Mouse (Mus musculus) induced T-regulatory cell, adult 2 months (primary cell): ENCODE measurements at regions not wholly inside any gene's neighbourhood (a gene's known extent, or its start where the extent isn't known, plus 50 kb on each side); places are given as distances from the start of the nearest gene placed in this dataset.

Source experiments
- DNase-seq: peaks from one replicate; pipeline ENCODE4 v3.0.0-alpha.2; 2012; ENCODE audit warnings: low read depth

DNA sequence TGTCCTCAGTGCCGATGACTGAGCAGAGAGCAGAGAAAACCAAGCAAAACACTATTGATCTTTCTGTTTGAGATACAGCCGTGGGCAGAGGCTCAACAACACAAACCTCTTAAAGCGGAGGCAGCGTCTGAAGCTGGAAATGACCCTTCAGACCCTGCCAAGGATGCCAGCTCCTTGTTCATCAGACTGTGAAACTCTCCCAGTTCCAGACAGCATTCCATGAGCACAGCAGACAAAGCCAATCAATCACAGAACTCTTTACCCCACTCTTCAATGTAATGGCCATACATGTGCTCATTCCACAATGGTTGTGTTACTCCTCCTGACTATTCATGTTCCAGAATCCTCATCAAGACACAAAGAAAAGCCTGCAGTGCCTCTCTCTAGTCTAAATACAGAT lies 73.5 kb downstream of the Tmem114 start:
- no peak for DNase-seq

DNA sequence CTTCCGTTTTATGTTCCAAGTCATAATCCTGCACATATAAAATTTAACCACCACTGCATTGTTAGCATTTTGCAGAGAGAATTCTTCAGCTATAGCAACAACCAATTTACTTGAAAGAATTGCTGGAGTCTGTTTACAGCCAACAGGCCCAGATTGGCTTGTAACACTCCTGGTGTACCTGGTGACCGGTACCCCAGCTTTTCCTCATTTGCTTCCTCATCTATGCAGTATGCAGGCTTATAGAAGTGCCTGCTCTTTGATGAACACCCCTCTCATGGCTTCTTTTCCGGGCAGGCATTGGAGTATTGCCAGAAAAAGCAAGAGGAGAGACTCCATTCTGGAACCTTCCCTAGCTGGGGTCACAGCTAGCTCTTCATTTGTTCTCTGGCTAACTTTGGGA lies 75.8 kb downstream of the Tmem114 start:
- DNase-seq = no peak

DNA sequence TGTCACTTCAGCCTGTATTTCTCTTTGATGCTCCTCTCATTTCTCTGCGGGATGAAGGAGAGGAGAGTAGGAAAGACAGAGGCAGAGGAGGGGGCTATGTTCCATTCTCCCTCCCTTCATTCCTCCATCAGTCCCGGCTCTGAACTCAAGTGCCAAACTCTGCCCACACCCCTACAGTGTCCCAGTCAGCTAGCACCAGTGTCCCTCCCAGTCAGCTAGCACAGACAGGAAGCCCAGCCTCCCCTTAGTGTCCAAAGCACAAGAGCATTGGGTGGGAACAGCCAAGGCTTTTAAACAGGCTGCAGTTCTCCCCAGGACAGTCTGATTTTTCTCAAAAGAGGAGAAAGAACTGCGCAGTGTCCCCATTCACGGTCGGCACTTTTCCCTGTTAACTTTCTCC lies 76.3 kb downstream of the Tmem114 start:
- no peak for DNase-seq

DNA sequence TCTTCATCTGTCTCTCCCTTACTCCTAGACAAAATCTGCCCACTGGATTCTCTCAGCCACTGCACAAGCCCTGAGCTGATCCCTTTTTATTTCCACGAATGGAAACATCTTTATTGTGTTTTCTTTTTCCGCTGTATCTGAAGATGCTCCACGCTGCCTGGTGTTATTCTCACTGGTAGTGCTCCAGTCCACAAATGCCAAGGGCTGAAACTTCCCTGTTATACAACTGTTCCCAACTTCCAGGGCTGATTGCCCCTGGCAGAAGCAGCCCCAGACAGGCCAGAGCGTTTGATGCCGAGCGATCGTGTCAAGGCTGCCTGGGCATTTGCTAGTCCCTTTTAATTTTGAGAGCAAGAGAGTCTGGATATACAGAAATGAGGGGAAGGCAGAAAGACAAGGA lies 79.7 kb downstream of the Tmem114 start:
- DNase-seq = no peak

DNA sequence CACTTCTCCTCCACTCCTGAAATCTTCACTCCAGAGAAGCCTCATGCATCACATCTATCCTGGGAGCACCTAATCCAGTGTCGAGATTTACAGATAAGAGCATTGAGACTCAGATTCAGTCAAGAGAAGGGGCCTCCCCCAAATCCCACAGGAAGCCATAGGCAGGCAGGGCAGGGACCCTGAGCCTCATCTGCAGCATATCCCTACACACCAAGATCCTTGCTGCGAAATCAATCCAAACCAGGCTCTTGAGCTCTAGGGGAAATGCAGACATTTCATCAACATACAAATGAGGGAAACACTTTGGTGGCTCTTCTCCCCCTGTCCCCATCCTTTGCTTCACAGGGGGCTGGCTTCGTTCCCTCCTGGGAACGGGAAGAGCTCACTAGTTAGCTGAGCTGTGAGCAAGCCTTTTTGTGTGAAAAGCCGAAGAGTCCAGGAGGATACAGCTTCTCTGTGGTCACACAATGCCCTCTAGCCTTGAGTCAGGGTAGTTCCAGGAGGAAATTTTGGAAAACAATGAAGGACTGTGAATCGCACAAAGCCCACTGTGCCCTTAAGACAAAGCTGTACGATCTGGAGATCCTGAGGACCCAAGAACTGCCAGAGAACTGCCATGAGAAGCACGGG lies 91.7 kb downstream of the Tmem114 start:
- no peak for DNase-seq

DNA sequence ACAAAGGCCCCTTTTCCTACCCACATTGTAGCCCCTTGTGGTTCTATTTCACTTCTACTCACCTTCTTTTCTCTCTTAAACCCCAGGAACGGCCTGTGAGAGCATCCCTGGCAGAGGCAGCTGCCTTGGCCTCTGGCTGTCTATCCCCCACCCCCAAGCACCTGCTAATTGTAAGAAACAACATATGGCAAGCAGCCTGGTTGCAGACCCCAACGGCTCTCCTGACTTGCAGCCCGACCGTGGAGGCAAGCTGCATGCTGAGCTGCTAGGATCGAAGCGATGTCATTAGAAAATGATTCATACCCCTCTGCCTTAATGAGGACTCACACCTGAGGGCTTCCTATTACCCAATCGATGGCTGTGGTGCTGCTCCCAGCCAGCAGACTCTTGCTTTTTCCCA lies 112.9 kb downstream of the Tmem114 start:
- DNase-seq = no peak

DNA sequence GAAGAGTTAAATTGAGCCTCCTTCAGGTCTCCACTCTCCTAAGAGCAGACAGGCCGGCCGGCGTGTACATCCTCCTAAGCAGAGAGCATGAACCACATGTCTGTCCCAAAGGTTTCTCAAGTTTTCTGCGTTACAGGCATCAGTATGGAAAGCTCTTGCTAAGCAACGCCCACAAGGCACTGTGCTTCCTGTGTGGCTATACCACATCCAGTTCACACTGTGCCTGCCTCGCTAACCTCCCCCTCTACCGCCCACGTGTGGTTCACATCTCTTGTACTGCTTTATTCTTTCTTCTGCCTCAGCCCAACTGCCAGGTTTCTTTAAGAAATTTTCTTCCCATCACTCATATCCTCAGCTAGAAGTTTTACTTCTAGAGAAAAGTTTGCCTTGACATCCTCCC lies 118.5 kb downstream of the Tmem114 start:
- peak; percentile 63 for DNase-seq
